Mouse (Mus musculus) frontal cortex, postnatal 25 days (tissue): ENCODE measurements at regions not wholly inside any gene's neighbourhood (a gene's known extent, or its start where the extent isn't known, plus 50 kb on each side); places are given as distances from the start of the nearest gene placed in this dataset.

Experiments used
- DNase-seq, 2 experiments: peaks; one replicate each; pipeline ENCODE4 v3.0.0; 2022; ENCODE audit warnings: low spot score in 2 of 2

DNA sequence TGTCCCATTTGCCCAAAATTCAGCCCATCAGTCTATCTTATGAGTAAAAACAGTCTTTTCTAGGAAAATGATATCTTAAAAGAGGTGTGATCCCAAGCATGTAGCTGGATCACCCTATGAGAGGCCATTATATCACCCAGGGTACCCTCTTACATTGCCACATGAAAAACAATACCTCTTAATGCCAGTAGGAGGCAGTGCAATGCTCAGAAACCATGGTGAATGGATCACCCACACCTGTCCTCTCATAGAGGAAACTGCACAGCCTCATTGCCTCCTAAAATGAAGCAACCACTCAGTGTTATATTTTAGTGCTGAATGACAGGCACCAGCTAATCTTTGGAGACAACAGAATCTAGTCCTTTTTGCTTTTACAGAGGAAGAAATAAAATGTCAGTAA, 114.0 kb upstream of the Nxt1 start:
- DNase-seq, result no peak

DNA sequence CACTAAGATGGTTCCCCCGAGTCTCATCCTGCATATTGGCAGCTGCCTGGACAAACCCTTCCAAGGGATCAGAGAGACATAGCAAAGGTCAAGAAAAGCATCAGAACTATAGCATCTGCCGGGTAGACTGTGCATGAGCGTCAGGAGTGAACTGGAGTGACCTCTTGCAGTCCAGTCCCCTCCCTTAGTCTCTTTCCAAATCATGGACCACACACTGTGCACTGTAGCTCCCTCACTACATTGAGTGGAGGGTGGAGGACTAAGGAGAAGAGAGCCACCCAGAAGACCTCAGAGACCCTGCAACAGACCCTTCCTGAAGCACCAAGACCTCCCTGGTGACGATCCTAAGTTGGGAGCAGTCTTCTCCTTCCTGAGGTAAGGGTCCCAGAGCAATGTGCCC, 107.8 kb upstream of the Cd93 start:
- DNase-seq, result no peak

DNA sequence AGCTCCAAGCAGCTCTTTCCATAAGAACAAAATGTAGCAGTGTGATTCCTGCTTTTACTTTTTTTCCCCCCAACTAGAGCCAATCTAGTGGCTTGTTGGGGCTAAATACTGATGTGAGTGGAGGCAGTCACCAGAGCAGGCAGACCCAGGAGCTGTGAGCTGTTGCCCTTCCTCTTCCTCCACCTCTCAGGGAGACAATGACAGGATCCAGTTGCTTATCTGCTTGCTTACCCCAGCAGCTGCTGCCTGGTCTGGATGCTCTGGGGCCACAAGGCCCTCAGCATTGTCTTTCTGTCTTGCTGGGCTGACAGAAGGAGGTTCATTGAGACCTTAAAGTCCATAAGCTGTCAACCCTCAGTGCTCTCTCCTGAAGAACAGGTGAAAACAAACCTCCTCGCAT, 106.3 kb upstream of the Cd93 start:
- no peak for DNase-seq

DNA sequence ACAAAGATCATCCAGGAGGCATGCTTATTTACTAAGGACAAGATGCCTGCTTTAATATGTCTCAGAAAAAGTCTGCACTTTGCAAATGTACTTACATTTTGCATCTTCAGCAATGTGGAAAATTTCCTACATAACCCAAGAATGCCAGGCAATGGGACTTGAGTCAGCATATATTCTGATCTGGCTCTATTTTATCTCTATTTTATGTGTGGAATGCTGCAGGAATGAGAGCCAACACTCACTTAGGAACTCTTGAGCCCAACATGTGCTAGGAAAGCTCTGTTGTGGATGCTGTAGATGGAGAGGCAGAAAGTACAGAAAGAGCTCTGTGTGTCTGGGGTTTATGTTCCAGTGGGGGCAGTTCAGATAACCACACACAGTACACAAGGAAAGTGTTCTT, 99.0 kb upstream of the Cd93 start:
- DNase-seq, result no peak

DNA sequence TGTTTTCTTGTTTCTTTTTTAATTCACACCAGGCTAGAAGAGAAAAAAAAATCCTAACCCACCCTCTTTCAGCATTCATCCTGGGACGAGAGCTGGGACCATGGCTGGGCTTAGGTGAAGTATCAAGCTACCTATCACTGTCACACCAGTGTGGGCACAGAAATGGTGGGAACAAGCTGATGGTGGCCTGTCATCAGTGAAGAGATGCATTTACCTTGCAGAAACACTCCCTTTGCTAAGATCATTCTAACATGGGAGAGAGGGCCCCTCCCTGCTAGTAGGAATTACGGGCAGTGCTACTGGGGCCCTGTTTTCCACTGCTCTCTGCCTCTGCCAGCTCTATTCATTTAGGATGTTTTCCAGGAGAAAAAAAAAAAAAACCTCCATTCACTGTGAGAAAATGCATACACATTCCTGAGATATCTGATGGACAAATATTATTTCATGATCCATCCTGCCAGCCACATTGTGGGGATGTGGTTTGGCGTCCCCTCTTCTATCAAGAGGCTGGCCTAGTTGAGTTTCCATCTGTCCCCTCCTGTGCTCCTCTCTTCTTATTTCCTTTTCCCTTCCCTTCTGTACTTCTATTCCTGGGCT, 94.6 kb upstream of the Cd93 start:
- DNase-seq, result no peak

DNA sequence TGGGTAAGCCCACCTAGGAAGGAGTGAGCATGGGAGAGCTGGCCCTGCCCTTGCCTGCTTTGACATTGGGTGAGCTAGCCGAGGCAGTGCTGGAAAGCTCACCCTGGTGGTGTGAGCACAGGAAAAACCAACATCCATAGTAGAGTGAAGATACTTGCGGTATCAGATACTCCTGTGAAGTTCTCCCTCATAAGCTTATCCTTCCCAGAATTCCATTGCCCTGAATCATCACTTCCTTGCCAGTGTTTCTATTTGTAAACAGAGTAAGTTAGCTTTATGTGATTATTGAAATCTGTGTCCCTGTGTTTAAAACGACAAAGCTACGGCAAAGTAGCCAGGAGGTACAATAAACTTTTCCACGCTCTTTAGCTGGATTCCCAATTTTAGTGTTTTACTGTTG, 93.9 kb upstream of the Cd93 start:
- no peak for DNase-seq

DNA sequence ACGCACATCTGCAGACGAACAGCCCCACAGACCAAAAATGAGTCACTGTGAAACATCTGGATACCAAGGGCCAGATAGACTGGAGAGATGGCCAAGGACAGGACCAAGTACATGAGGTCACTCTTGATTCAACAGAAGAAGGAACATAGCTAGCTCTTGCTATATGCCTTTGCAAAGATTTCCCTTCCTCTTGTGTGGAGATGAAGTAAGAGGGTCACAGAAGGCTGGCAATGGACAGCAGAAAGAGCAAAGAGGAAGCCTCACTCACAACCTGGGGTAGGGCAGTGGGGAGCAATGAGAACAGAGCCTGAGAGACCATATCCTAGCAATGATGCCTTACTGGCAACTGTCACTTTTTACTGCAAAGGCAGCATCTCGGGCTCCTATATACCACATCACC, 93.2 kb upstream of the Cd93 start:
- DNase-seq, result no peak

DNA sequence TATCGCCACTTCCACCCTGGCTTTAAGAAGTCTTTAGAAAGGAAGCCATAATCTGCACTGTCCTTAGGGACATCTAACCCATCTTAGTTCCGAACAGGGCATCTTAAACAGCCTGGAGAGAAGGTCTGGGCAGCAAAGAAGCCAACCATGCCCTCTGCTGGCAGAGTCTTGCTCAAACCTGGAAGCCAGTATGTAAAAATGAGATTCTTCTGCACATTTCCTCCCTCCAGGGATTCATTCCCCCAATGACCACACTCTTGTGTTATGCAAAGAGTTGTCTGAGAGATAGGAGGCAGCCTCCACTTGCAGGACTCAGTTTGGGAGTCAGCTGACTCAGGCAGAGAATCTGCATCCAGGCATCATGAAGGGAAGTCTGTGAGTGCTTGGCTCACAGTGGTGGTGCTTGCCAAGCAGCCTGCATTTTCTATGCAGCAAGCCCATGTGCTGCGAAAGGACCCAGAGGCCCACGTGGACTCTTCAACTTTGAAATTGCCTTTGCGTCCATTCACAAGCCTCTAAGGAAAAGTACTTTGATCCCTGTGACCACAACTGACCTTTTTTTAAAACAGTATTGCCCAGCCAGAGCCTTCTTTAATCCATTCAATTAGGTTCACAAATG, 92.3 kb upstream of the Cd93 start:
- peak; percentile 17 to 36 for DNase-seq

DNA sequence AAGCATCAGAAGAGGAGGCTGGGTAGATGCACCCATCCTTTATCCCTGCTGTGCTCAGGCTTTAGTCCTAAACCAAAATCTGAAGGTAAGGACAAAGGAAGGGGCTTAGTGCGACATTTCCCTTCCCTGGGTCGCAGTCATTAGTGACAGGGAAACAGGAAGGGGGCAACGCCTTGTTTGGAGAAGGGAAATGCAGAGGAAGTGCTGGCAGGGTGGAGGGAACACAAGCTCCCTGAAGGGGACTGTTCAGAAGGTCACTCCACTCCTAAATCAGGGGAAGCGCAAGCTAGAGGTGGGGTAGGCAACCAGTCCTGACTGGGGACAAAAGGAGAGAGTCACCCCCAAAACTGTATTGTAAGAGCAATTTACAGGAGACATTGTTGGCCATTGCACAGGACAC, 88.7 kb upstream of the Cd93 start:
- no peak for DNase-seq

DNA sequence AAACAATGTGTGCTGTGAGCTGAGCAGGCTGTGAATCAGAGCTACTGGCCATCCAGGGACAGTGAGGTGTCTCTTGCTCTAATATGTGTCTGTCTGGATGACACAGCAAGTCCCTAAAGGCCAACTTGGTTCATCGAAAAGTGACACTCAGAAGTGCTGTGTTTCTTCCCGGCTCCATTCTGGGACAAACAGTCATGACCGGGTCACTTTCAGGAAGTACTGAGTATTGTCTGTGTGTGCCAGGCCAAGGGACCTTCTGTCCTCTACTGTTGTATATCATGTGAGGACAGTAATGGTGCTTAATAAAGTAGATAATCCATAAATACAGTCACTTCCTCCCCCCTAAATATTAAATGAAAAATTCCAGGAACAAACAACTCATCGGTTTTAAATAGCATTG, 87.2 kb upstream of the Cd93 start:
- no peak for DNase-seq

DNA sequence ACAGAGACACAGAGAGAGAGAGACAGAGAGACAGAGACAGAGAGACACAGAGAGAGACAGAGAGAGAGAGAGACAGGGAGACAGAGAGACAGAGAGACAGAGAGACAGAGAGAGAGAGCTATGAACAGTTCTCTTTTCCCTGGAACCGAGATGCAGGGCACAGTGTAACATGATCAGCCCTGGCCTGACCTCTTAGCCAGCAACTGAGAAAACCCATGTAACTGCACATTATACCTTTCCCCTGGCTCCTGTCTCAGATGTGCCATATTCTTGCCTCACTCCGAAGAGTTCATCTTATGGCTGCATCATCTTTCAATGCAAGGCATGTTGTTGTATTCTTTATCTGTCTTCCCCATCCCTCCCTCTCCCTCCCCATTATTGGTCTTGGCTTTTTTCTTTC, 86.5 kb upstream of the Cd93 start:
- DNase-seq, result no peak

DNA sequence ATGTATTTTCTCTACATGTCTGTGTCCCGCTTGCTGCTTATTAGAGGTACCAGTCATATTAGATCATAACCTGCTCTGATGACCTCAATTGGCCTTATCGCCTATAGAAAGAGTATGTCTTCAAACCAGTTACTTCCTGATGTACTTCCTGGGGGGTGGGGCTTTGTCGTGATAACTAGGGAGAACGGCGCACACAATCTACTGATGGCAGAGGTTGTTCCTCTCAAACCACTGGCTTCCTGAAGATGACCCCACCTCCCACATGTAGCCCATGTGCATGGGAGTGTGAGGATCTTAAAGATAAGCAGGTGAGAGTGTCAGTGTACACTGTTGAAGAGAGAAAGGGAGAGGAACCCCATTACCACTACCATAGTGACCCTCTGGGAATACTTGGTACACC, 84.4 kb upstream of the Cd93 start:
- DNase-seq, result no peak

DNA sequence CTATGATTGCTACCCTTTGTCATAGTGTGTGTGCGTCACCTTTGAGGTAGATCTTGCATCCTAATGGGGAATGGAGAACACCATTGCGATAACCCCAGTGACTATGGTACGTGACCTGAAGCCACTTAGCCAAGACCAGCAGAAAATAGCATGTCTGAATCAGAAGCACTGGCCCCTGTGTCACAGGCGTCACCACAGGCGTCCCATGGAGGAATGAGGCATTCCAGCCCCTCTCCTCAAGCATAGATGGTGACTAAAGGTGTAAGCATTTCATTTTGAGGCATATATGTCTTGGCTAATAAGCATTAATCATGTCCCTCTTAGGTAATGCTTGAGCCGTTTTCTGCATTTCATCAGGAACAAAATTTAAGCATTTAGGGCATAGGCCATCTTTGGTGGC, 82.1 kb upstream of the Cd93 start:
- DNase-seq, result no peak

DNA sequence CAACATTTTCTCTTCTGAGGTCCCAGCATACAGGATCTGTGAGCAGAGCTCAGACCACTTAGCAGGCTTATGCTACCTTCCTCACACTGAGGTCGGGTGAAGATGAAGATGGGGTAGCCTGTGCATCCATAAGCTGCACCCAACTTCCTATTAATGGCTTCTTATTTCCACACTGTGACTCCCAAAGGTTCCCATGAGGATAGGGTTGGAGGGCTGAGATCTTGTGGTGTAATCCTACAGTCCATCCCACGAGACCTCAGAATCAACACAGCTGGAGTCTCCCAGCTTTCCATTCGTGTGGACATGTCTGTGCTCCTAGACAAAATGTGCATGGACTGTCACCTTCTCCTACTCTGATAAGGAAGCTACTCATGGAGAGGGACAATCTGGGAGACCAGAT, 80.0 kb upstream of the Cd93 start:
- DNase-seq, result no peak

DNA sequence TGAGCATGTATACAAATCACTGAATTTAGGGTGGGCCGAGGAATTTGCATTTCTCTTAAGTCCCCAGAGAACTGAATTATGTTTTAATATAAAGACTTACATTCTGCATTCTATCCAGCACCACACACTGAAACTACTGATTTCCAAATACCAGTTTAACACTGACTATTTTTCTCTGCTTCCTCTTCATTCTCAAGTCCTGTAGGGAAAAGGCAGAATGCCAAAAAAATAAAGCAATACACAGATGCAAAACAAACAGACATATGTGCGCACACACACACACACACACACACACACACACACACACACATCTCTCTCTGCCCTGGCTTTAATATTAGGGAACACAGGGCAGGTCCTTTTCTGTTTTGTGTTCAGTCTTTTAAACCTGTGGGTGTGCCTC, 79.6 kb upstream of the Cd93 start:
- no peak for DNase-seq

DNA sequence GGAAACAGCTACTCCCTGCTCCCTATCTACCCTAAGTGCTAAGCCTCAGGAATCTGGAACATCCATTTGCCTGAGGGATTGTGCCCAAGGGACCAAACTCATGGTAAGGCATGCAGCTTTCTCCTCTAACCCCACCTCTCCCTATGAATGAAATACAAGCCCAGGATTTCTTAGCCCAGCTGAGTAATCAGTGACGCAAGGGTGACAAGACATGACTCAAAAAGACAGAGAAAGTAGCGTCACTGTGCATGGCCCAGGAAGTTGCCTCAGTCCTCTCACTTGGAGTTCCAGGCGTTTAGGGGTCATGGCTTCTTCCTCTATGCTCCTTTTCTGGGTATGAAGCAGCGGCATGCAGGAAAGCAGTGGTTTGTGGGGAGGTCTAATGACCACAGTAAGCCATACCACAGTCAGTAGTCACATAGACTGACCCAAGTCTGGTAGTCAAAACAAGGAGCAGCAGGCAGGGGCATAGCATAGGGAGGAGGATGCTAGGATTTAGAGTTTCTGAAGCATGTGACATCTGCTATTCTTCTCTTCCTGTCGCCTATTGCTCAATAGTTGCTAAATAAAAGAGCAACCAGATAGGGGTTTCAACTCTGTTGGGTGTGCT, 78.7 kb upstream of the Cd93 start:
- DNase-seq, result no peak

DNA sequence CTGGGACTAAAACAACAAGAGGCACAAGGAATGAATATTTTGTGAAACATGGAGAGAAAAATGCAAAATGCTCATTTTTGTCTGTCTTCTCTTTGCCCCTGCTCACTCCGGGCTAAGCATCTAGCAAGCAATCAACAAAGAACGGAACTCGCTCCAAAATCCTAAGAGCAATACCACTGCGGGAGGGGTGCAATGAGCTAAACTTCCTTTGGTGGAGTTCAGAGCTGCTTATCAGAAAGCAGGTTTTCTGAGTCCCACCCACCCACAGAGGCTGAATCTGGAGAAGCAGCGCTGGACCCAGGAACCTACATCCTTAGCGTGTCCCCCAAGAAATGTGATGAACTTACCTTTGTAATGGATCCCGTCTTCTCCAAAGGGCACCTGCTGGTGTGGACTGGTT, 76.9 kb upstream of the Cd93 start:
- DNase-seq, result no peak

DNA sequence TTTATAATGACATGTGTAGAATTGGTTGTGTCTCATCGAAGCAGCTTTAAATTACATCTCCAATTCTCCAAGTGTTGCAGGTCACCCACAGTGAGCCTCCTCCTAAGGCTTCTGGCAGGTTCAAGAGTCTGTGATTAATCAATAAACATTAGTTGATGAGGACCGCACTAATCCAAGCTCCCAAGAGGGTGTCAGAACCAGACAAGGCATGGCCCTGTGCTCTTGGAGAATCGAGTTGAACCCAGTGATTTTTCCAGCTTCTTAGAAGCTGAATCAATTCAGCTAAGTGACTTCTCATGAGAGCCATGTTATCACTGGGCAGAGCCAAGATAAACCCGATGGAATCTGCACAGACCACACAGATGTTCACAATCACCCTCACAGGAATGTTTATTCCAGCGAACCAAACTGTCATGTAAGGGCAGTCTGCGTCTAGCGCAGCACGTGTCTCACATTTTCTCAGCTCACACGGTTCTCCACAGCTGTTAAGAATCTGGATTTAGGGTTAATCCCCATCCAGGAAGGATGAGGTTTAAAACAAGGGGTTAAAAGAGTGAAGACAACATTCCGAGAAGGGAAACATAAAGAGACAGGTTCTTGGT, 76.4 kb upstream of the Cd93 start:
- no peak for DNase-seq

DNA sequence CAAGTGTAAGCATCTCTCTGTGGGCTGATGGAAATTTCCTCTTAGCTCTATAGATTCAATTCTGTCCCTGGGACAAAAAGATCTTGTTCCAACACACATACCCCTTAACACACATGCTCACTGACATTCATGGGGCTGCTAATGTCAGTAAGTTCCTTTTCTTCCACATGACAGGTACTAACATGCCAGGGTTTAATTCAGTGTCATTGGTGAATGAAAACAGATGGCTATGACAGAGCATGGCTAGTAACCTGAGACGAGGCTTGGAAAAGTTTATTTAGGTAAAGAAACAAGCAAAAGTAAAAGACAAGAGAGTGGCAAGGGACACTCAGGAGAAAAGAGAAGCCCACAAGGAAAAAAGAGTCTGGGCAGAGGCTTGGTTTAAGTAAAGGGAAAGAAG, 74.5 kb upstream of the Cd93 start:
- DNase-seq, result no peak

DNA sequence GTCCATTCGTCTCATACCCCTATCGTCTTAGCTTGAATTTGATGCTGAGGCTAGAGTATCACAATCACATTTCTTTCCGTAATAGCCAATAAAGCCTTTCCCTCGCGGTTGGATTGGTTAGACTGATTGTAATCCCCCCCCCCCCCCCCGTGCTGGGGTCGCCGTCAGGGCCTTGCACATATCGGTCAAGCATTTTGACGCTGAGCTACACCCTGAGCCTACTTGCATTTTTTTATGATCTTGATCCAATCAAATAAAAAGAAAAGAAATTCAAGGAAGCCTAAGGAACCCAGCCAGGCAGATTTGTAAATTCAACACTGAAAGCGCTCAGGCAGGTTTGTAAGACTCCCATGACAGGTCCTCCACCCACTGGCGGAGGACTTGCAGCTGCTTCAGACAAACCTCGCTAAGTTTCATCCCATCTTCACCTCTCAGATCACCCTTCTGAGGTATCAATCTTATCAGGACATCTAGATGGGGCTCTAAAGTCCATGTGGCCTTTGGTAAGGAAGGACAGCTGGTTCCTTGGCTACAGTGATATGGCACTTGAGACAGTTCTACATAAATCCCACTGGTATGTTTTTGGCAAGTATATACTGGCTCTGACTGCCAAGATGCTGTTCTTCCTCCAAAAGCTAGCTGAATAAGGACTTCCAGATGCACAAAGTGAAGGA, 66.8 kb upstream of the Cd93 start:
- DNase-seq, result no peak

DNA sequence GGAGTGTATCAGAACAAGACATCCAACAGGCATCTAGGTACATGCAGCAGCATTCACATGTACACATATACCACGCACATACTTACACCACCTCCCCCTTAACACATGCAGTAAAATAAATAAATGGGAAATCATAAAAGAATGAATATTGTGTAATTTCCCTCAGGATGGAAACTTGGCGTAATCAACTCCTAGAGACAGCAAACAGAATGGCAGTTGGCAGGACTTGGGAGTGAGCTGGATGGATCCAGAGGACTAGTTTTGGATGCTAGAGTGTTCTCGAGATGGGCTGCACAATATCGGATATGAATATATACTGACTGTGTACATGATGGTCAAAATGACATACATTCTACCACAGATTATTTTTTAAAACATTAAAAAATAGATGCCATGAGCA, 66.0 kb upstream of the Cd93 start:
- no peak for DNase-seq

DNA sequence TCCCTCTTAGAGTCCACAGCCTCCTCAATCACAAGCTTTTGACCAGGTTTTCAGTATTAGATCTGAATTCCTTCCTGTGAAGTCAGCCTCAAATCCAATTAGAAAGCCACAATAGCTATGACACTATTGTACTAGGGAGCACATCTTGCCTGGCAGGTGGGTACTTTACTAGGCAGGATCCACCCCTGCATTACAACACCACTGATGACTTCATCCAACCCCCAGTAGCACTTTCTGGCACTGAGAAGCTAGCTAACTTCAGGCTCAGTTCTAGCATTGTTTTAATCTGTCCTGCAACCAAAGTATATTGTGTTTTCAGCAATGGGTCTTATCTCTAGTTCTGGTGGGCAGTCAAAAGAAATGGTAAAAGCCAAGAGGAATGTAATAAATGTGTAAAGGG, 64.2 kb upstream of the Cd93 start:
- no peak for DNase-seq

DNA sequence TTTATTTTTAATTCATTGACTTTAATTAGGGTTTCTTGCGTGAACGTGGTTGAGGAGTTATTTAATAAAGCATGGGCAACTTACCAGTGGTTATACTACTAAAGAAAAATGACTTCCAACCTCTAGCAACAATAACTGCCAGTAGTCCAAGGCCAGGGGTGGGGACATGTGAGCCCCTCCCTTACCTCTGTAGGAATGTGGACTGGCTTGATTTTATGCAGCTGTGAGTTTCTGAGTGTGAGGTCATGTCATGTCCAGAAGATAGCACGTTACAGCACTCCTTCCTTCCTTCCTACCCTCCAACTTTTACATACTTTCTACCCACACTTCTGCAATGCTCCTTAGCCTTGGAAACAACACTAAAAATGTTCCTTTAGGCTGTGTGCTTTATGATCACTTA, 63.6 kb upstream of the Cd93 start:
- no peak for DNase-seq
